Mouse (Mus musculus): Measurements from ENCODE around the gene Igfbp6. TPM values are rescaled to one million over a fixed set of nuclear protein-coding genes. Genes with fewer than 3 reads are reported as not detected.
"Not testable (repeated sequence)": the region's sequence is repeated elsewhere in the genome, so short reads cannot be mapped to it uniquely, and the experiment has no call there.

Gene Igfbp6
- polyA plus RNA-seq, 2 experiments: 0.66 to 0.95 TPM

DNA sequence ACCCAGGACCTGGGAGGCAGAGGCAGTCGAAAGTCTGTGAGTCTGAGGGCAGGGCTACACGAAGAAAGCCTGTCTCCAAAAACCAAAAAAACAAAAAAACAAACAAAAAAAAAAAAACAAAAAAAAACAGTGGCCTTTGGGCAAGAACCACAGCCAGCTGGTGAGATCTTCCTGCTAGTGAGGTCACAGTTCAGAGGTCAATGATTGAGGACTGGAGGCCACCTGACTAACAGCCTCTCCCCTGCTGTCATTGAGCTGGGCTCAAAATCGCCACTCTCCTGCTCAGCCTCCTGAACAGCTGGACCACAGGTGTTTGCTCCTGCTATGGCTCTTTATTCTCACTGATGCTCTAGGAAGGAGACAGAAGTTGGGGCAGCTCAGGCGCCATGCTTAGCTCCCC, 8.5 kb downstream of the Igfbp6 start:
- H3K4me1 ChIP-seq (replicated peaks; ENCODE audit: control insufficient read depth in 2 of 2, insufficient read depth in 2 of 2, low read length in 1 of 2): peaks cover 3 to 23% of the 10 kb centered on the region in 2 experiments; a peak in 3 of 4 replicates
- H3K4me3 ChIP-seq (ENCODE audit: insufficient read depth in 1 of 2, low read depth in 2 of 2, low read length in 2 of 2): no peak overlapping the region
- H3K4me2 ChIP-seq (ENCODE audit: low read depth): no peak overlapping the region
- WGBS (ENCODE audit: insufficient replicate concordance): 57% methylated on average over 4 of the region's 4 CpGs
- H3K9me3 ChIP-seq (ENCODE audit: control insufficient read depth, low read length): no peaks in the 10 kb centered on the region
- no peak overlapping the region for H3K9ac ChIP-seq (replicated peaks)
- H3K36me3 ChIP-seq (replicated peaks; ENCODE audit: control insufficient read depth, insufficient read depth, low read depth): peaks cover 2% of the 10 kb centered on the region; the same call in 1 of the 2 replicates
- ATAC-seq (ENCODE audit: insufficient read depth): no peak
- no peak overlapping the region for H3K27ac ChIP-seq
- H3K27me3 ChIP-seq (ENCODE audit: control insufficient read depth, insufficient read depth, low read length): no peaks in the 10 kb centered on the region
- TF ChIP-seq CTCF (IDR thresholded peaks at IDR 0.05; ENCODE audit: low read depth): no peak
- no peak for TF ChIP-seq EP300 (IDR thresholded peaks at IDR 0.05; ENCODE audit: low read depth)
- no peak for DNase-seq (ENCODE audit: low read depth in 3 of 3, low spot score in 3 of 3)

DNA sequence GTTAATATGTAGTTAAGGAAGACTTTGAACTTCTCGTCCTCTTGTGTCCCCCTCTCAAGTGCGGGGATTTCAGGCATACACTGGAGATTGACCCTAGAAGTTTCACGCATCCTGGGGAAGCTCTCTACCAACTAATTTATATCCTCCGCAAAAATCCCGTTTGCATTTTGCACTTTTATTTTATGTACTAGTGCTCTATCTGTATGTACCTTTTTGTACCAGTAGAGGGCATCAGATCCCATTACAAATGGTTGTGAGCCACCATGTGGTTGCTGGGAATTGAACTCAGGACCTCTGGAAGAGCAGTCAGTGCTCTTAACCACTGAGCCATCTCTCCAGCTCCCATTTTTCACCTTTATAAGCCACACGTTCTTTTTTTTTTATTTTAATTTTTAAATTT, 10.8 kb downstream of the Igfbp6 start:
- H3K4me3 ChIP-seq (ENCODE audit: insufficient read depth in 1 of 2, low read depth in 2 of 2, low read length in 2 of 2); H3K9ac ChIP-seq (replicated peaks); H3K27me3 ChIP-seq (ENCODE audit: control insufficient read depth, insufficient read depth, low read length); H3K36me3 ChIP-seq (replicated peaks; ENCODE audit: control insufficient read depth, insufficient read depth, low read depth); H3K9me3 ChIP-seq (ENCODE audit: control insufficient read depth, low read length); H3K4me2 ChIP-seq (ENCODE audit: low read depth); DNase-seq (ENCODE audit: low read depth in 3 of 3, low spot score in 3 of 3); H3K27ac ChIP-seq; ATAC-seq (ENCODE audit: insufficient read depth): not testable (repeated sequence)
- TF ChIP-seq CTCF (IDR thresholded peaks at IDR 0.05; ENCODE audit: low read depth): peak; percentile 19; the same call in 1 of the 2 replicates
- WGBS (ENCODE audit: insufficient replicate concordance): 78% methylated on average over 6 of the region's 6 CpGs
- H3K4me1 ChIP-seq (replicated peaks; ENCODE audit: control insufficient read depth in 2 of 2, insufficient read depth in 2 of 2, low read length in 1 of 2): peaks cover 3 to 15% of the 10 kb centered on the region in 2 experiments; a peak in 3 of 4 replicates

DNA sequence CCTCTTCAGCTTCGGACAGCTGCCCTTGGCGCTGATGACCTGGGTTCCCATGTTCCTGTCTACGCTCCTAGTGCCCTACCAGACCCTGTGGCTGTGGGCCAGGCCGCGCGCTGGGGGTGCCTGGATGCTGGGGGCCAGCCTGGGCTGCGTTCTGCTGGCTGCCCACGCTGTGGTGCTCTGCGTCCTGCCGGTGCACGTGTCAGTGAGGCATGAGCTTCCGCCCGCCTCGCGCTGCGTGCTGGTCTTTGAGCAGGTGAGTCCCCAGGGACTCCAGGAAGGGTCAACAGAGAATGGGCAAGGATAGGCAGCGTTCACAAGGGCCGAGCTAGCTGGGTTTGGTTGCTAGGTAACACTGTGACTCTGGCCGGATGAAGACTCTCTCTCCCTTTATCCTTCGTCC, 12.7 kb downstream of the Igfbp6 start:
- Histone ChIP-seq H3K36me3 (replicated peaks; ENCODE audit: control insufficient read depth, insufficient read depth, low read depth) (peaks cover 2% of the 10 kb centered on the region; the same call in 1 of the 2 replicates), H3K9ac (replicated peaks) (no peak overlapping the region), H3K9me3 (ENCODE audit: control insufficient read depth, low read length) (no peaks in the 10 kb centered on the region), H3K27ac (no peak overlapping the region), H3K4me2 (ENCODE audit: low read depth) (no peak overlapping the region), H3K4me3 (ENCODE audit: insufficient read depth in 1 of 2, low read depth in 2 of 2, low read length in 2 of 2) (no peak overlapping the region), H3K4me1 (replicated peaks; ENCODE audit: control insufficient read depth in 2 of 2, insufficient read depth in 2 of 2, low read length in 1 of 2) (0 out of 4 replicates have a peak, but pooled peaks cover 0 to 2% of the 10 kb centered on the region in 2 experiments), H3K27me3 (ENCODE audit: control insufficient read depth, insufficient read depth, low read length) (no peaks in the 10 kb centered on the region)
- ATAC-seq (ENCODE audit: insufficient read depth) (no peak), DNase-seq (ENCODE audit: low read depth in 3 of 3, low spot score in 3 of 3) (no peak)
- TF ChIP-seq CTCF (IDR thresholded peaks at IDR 0.05; ENCODE audit: low read depth) (no peak), EP300 (IDR thresholded peaks at IDR 0.05; ENCODE audit: low read depth) (no peak)
- 73% methylated on average over 20 of the region's 20 CpGs for WGBS (ENCODE audit: insufficient replicate concordance)

DNA sequence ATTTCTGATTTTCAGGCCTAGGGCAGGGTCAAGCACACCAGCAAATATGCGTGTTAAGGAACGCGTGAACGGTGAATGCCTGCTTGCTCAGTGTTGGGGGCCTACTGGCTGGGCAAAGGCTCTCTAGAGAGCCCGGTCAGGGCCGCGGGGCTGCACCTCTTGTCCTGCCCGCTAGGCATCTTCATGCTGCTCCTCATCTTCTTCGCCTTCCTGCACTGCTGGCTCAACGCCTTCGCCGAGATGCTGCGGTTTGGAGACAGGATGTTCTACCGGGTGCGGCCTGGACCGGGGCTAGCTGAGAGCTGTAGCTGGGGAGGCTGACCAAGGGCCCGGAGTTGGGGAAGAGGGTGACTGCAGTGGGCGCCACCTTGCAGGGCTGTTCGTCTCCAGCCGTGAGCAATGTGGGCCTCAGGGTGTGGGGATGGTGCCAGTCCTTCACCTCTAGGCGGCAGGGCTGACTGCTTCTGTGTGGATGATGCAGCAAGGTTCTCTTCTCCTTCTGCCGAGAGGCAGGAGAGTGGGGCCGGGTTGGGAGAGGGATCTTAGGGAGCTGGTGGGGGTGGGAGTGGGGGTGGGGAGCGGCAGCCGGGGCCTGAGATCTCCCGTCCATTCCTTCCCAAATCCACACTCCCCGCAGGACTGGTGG, 16.4 kb downstream of the Igfbp6 start:
- H3K9me3 ChIP-seq (ENCODE audit: control insufficient read depth, low read length): no peaks in the 10 kb centered on the region
- no peaks in the 10 kb centered on the region for H3K27me3 ChIP-seq (ENCODE audit: control insufficient read depth, insufficient read depth, low read length)
- TF ChIP-seq CTCF (IDR thresholded peaks at IDR 0.05; ENCODE audit: low read depth): no peak; the same call in 1 of the 2 replicates
- no peak for TF ChIP-seq EP300 (IDR thresholded peaks at IDR 0.05; ENCODE audit: low read depth)
- H3K4me1 ChIP-seq (replicated peaks; ENCODE audit: control insufficient read depth in 2 of 2, insufficient read depth in 2 of 2, low read length in 1 of 2): no peaks in the 10 kb centered on the region
- no peak overlapping the region for H3K27ac ChIP-seq
- DNase-seq (ENCODE audit: low read depth in 3 of 3, low spot score in 3 of 3): no peak
- no peak overlapping the region for H3K9ac ChIP-seq (replicated peaks)
- peaks cover 2% of the 10 kb centered on the region; the same call in 1 of the 2 replicates for H3K36me3 ChIP-seq (replicated peaks; ENCODE audit: control insufficient read depth, insufficient read depth, low read depth)
- no peak for ATAC-seq (ENCODE audit: insufficient read depth)
- H3K4me2 ChIP-seq (ENCODE audit: low read depth): no peak overlapping the region
- 63% methylated on average over 27 of the region's 27 CpGs for WGBS (ENCODE audit: insufficient replicate concordance)
- H3K4me3 ChIP-seq (ENCODE audit: insufficient read depth in 1 of 2, low read depth in 2 of 2, low read length in 2 of 2): no peak overlapping the region

DNA sequence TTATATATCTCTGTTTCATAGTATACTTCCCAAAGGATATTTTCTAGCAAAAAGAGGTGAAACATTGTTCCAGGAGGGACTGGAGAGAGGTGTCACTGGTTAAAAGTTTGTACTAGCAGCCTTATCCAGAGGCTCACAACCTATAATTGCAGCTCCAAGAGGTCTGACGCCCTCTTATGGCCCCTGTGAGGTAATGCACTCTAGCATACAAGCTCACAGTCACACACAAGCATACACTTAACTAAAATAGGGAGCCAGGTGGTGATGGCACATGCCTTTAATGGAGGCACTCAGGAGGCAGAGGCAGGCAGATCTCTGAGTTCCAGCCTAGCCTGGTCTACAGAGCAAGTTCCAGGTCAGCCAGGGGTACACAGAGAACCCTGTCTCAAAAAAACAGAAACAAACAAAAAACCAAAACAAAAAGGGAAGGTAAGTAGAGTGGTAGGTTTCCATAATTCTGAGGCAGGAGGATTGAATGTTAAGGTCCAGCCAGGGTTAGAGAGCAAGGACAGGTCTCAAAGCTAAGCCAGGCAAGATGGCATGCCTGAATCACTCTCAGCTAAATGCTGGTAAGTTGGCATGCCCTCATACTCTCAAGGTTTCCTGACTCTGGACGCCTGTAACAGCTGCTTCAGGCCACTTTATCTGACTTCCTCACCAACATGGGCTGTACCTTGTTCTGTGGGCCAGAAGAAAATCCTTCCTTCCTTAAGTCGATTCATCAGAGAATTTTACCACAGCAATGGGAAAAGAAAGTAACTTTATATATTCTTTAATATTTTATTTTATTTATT, 19.9 kb downstream of the Igfbp6 start:
- Histone ChIP-seq H3K27ac (no peak overlapping the region), H3K4me2 (ENCODE audit: low read depth) (no peak overlapping the region), H3K4me1 (replicated peaks; ENCODE audit: control insufficient read depth in 2 of 2, insufficient read depth in 2 of 2, low read length in 1 of 2) (no peaks in the 10 kb centered on the region), H3K36me3 (replicated peaks; ENCODE audit: control insufficient read depth, insufficient read depth, low read depth) (no peaks in the 10 kb centered on the region), H3K9ac (replicated peaks) (no peak overlapping the region), H3K27me3 (ENCODE audit: control insufficient read depth, insufficient read depth, low read length) (no peaks in the 10 kb centered on the region), H3K9me3 (ENCODE audit: control insufficient read depth, low read length) (no peaks in the 10 kb centered on the region), H3K4me3 (ENCODE audit: insufficient read depth in 1 of 2, low read depth in 2 of 2, low read length in 2 of 2) (no peak overlapping the region)
- no peak for DNase-seq (ENCODE audit: low read depth in 3 of 3, low spot score in 3 of 3)
- 17% methylated on average over 3 of the region's 3 CpGs for WGBS (ENCODE audit: insufficient replicate concordance)
- ATAC-seq (ENCODE audit: insufficient read depth): no peak
- TF ChIP-seq EP300 (IDR thresholded peaks at IDR 0.05; ENCODE audit: low read depth) (no peak), CTCF (IDR thresholded peaks at IDR 0.05; ENCODE audit: low read depth) (peak; percentile 32; the same call in 1 of the 2 replicates)

All from liver, embryonic 14.5 days (tissue).